ENCODE assay signal across 8 mouse cellular contexts in the genomic region with DNA sequence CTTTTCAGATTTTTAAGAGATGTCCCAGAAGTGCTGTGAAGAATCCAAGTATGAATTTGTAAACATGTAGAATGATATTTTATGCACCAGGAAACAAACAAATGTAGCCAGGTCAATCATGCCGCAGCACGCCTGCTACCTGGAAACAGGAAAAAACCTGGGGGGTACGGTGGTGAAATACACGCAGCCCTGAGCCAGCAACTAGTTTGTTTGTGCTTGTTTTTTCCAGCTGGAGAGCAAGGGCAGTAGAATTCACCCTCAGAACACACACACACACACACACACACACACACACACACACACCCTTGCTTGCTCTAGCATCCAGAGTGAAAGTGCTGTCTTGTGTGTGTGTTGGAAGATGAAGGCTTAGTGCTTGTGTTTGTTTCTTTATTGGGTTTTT. TPM values are rescaled to one million over a fixed set of nuclear protein-coding genes. Genes with fewer than 3 reads are reported as not detected.
DNase-seq lines count a peak whose midpoint lies in the region; ATAC-seq lines count a peak whose summit lies in the region.

No protein-coding gene starts in this region.

- H3K4me1 ChIP-seq in heart, embryonic 15.5 days (replicated peaks) = peaks cover 17% of the 10 kb centered on the region
- H3K4me1 ChIP-seq in midbrain, embryonic 10.5 days = peaks cover 46% of the 10 kb centered on the region

- no peak for DNase-seq in heart, postnatal 36 days
- DNase-seq in MN1 (ENCODE audit: low spot score) = peak; percentile 44
- peak; percentile 59 for DNase-seq in induced T-regulatory cell, adult 2 months (ENCODE audit: low read depth)
- DNase-seq in midbrain, embryonic 10.5 days (ENCODE audit: low spot score) = no peak
- no peak for DNase-seq in frontal cortex, postnatal 25 days (ENCODE audit: low spot score in 2 of 2)
- no peak for DNase-seq in gastrocnemius, postnatal 14 days
- no peak for DNase-seq in yolk sac, embryonic 10.5 days (ENCODE audit: low spot score)

- no peak overlapping the region for H3K9ac ChIP-seq in heart, embryonic 15.5 days

- H3K27ac ChIP-seq in heart, embryonic 15.5 days = no peak overlapping the region
- H3K27ac ChIP-seq in midbrain, embryonic 10.5 days (replicated peaks) = no peak overlapping the region

- H3K4me2 ChIP-seq in heart, embryonic 15.5 days = 0 out of 2 replicates have a peak overlapping the region, but pooled peaks have one; percentile 100

- no peaks in the 10 kb centered on the region for H3K9me3 ChIP-seq in heart, embryonic 15.5 days (replicated peaks)
- no peaks in the 10 kb centered on the region for H3K9me3 ChIP-seq in midbrain, embryonic 10.5 days (replicated peaks)

- intact Hi-C loops in heart, postnatal 36 days (cut with DNase I) = no loop called here
- intact Hi-C loops in gastrocnemius, postnatal 14 days (cut with DNase I; ENCODE audit: low total_unique reads) = no loop called here

- no peak for ATAC-seq in heart, embryonic 15.5 days (replicated peaks; ENCODE audit: insufficient number of reproducible peaks, insufficient read depth, low FRiP score, low read depth)

- H3K4me3 ChIP-seq in heart, embryonic 15.5 days = no peak overlapping the region
- peak overlapping the region; percentile 74; the same call in 1 of the 2 replicates for H3K4me3 ChIP-seq in midbrain, embryonic 10.5 days

- 50% methylated on average over 4 of the region's 4 CpGs for WGBS in heart, embryonic 15.5 days
- 56% methylated on average over 4 of the region's 4 CpGs for whole genome bisulfite sequencing in midbrain, embryonic 10.5 days

- H3K27me3 ChIP-seq in heart, embryonic 15.5 days = no peaks in the 10 kb centered on the region
- 0 out of 2 replicates have a peak, but pooled peaks cover 8% of the 10 kb centered on the region for H3K27me3 ChIP-seq in midbrain, embryonic 10.5 days (ENCODE audit: low read depth, poor library complexity, severe bottlenecking)

- H3K36me3 ChIP-seq in heart, embryonic 15.5 days = peaks cover 19% of the 10 kb centered on the region
- H3K36me3 ChIP-seq in midbrain, embryonic 10.5 days = peaks cover 25% of the 10 kb centered on the region

RNA-seq across cellular contexts. Expression of a gene that starts 0.9 kb away (rescaled TPM):
- polyA plus RNA-seq in heart, embryonic 15.5 days (2015; fragmentation: Nextera tagmentation; extraction: Ambion mirVana) = 1.4 and 2.2 TPM in 2 replicates
- total RNA-seq in heart, postnatal 36 days (2021) = 1 to 10 TPM; 1.2 to 1.8 TPM
- 0.76 and 1.7 TPM in 2 replicates for polyA plus RNA-seq in midbrain, embryonic 10.5 days (2016; fragmentation: Nextera tagmentation; extraction: Ambion mirVana)
- not detected for total RNA-seq in gastrocnemius, postnatal 14 days (2021)

RNA-seq across cellular contexts. Expression of a gene that starts 0.9 kb away (rescaled TPM):
- polyA plus RNA-seq in heart, embryonic 15.5 days (2015; fragmentation: Nextera tagmentation; extraction: Ambion mirVana) = 50.5 and 53.7 TPM in 2 replicates
- total RNA-seq in heart, postnatal 36 days (2021) = 10 to 100 TPM; 42.8 to 45.3 TPM
- 68.7 and 72.2 TPM in 2 replicates for polyA plus RNA-seq in midbrain, embryonic 10.5 days (2016; fragmentation: Nextera tagmentation; extraction: Ambion mirVana)
- total RNA-seq in gastrocnemius, postnatal 14 days (2021) = 10 to 100 TPM; 10.5 to 12.1 TPM

RNA-seq across cellular contexts. Expression of a gene that starts 15.0 kb away (rescaled TPM):
- 35.0 and 41.4 TPM in 2 replicates for polyA plus RNA-seq in heart, embryonic 15.5 days (2015; fragmentation: Nextera tagmentation; extraction: Ambion mirVana)
- total RNA-seq in heart, postnatal 36 days (2021) = 10 to 100 TPM; 14.5 to 15.8 TPM
- polyA plus RNA-seq in midbrain, embryonic 10.5 days (2016; fragmentation: Nextera tagmentation; extraction: Ambion mirVana) = 49.1 and 53.7 TPM in 2 replicates
- total RNA-seq in gastrocnemius, postnatal 14 days (2021) = 10 to 100 TPM; 10.5 to 15.5 TPM

RNA-seq across cellular contexts. Expression of a gene that starts 28.1 kb away (rescaled TPM):
- polyA plus RNA-seq in heart, embryonic 15.5 days (2015; fragmentation: Nextera tagmentation; extraction: Ambion mirVana) = 168 and 174 TPM in 2 replicates
- 100 to 1,000 TPM; 144 to 145 TPM for total RNA-seq in heart, postnatal 36 days (2021)
- 98.5 and 108 TPM in 2 replicates for polyA plus RNA-seq in midbrain, embryonic 10.5 days (2016; fragmentation: Nextera tagmentation; extraction: Ambion mirVana)
- total RNA-seq in gastrocnemius, postnatal 14 days (2021) = 100 to 1,000 TPM; 126 to 138 TPM

RNA-seq across cellular contexts. Expression of a gene that starts 40.9 kb away (rescaled TPM):
- 11.4 and 14.0 TPM in 2 replicates for polyA plus RNA-seq in heart, embryonic 15.5 days (2015; fragmentation: Nextera tagmentation; extraction: Ambion mirVana)
- 1 to 10 TPM; 8.6 to 8.9 TPM for total RNA-seq in heart, postnatal 36 days (2021)
- 17.6 and 18.9 TPM in 2 replicates for polyA plus RNA-seq in midbrain, embryonic 10.5 days (2016; fragmentation: Nextera tagmentation; extraction: Ambion mirVana)
- 1 to 10 TPM; 4.3 to 4.7 TPM for total RNA-seq in gastrocnemius, postnatal 14 days (2021)

Comparison
In these comparisons a context has a peak if more than half of its experiments do, and no peak if none do; other contexts are left out.
1. DNase-seq: peak in MN1 (single experiment) and induced T-regulatory cell, adult 2 months (single experiment); none in heart, postnatal 36 days (0 of 2), midbrain, embryonic 10.5 days (single experiment), frontal cortex, postnatal 25 days (0 of 2), gastrocnemius, postnatal 14 days (single experiment) and yolk sac, embryonic 10.5 days (single experiment).